30 mouse cellular contexts compared by ENCODE assay signal in the genomic region with DNA sequence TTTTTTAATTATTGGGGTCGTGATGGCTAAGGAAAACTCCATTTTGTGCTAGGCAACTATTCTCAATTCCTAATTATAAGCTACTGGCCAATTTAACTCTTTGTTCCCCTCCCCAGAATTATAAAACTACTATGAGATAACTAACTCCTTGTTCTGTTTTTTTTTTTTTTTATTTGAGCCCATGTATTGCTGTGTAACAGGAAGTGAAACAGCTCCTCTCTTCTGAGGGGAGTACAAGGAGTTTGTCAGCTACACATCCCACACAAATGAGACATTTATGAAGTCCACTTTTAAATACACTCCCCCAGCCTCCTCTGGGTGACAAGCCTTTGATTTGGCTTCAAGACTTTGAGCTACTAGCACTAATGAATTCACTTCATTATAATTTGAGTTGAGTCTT. TPM values are rescaled to one million over a fixed set of nuclear protein-coding genes. Genes with fewer than 3 reads are reported as not detected.
DNase-seq lines count a peak whose midpoint lies in the region; ATAC-seq and TF ChIP-seq lines count a peak whose summit lies in the region.
"Had no signal": no experiment of that assay in that cellular context is flagged by ENCODE, and none has a peak within 500 bp of the region (broad histone marks: within the 10 kb centered on the region; RNA-seq: fewer than 3 reads in every experiment).

No protein-coding gene starts in this region.

- TF ChIP-seq POLR2A in CH12.LX (IDR thresholded peaks at IDR 0.05; ENCODE audit: low read depth, low read length), result no peak

- H3K4me3 ChIP-seq in CH12.LX (replicated peaks in 1 of 3; ENCODE audit: low read depth in 2 of 3, low read length in 2 of 3, poor library complexity in 1 of 3), result no peak overlapping the region
- H3K4me3 ChIP-seq: embryonic facial prominence, embryonic 13.5 days; erythroblast, embryonic 14.5 days; forebrain, embryonic 12.5 days; forebrain, embryonic 15.5 days; heart, adult 2 months; heart, embryonic 12.5 days; heart, embryonic 15.5 days; hindbrain, embryonic 10.5 days; hindbrain, embryonic 13.5 days; intestine, embryonic 15.5 days had no signal

- H3K9me3 ChIP-seq in CH12.LX (replicated peaks; ENCODE audit: low read length), result no peaks in the 10 kb centered on the region
- H3K9me3 ChIP-seq: embryonic facial prominence, embryonic 13.5 days; forebrain, embryonic 12.5 days; forebrain, embryonic 15.5 days; heart, embryonic 12.5 days; heart, embryonic 15.5 days; hindbrain, embryonic 10.5 days; hindbrain, embryonic 13.5 days; intestine, embryonic 15.5 days had no signal

- no peaks in the 10 kb centered on the region for H3K27me3 ChIP-seq in CH12.LX (replicated peaks)
- no peaks in the 10 kb centered on the region for H3K27me3 ChIP-seq in splenic B cell, adult 2 months (ENCODE audit: control insufficient read depth, insufficient read depth, low read length, poor library complexity, severe bottlenecking)
- H3K27me3 ChIP-seq: embryonic facial prominence, embryonic 13.5 days; forebrain, embryonic 12.5 days; forebrain, embryonic 15.5 days; heart, embryonic 12.5 days; heart, embryonic 15.5 days; hindbrain, embryonic 13.5 days; intestine, embryonic 15.5 days had no signal

- TF ChIP-seq EP300 in CH12.LX (IDR thresholded peaks at IDR 0.05; ENCODE audit: low read length), result peak; percentile 10; the same call in 1 of the 2 replicates

- no peak for TF ChIP-seq CTCF in CH12.LX (conservative IDR thresholded peaks at IDR 0.05 in 1 of 2, IDR thresholded peaks at IDR 0.05 in 1 of 2; ENCODE audit: low read depth in 2 of 2, low read length in 2 of 2)

- peak; percentile 64; the same call in 1 of the 2 replicates for ATAC-seq in common myeloid progenitor, adult 5-6 weeks (replicated peaks; ENCODE audit: low read depth, poor library complexity, severe bottlenecking)
- ATAC-seq in megakaryocyte, adult 5-6 weeks (ENCODE audit: poor library complexity, severe bottlenecking), result peak; percentile 58
- ATAC-seq: activated CD4-positive, CD25-positive, alpha-beta regulatory T cell, adult 4 months; forebrain, embryonic 15.5 days; hindbrain, embryonic 16.5 days; intestine, embryonic 15.5 days had no signal

- no peak for TF ChIP-seq RAD21 in CH12.LX (IDR thresholded peaks at IDR 0.05; ENCODE audit: low read depth, low read length)

- peak; percentile 17 for DNase-seq in CH12.LX (ENCODE audit: extremely low read depth)
- peak; percentile 51 for DNase-seq in splenic B cell, adult 2 months (ENCODE audit: low read depth, low spot score)
- DNase-seq in layer of hippocampus, postnatal 25 days (ENCODE audit: extremely low spot score in 1 of 2, low spot score in 1 of 2), result no peak
- no peak for DNase-seq in heart, adult 8-10 months (ENCODE audit: low spot score)
- DNase-seq in retina, postnatal 1 day, result no peak
- DNase-seq: adrenal gland, adult 8-10 months; adrenal gland, postnatal 25 days; cerebellum, adult 18-20 months; cerebellum, adult 9-10 months; cerebellum, postnatal 14 days; gastrocnemius, postnatal 25 days; heart, adult 2 months; heart, postnatal 10 days; heart, postnatal 36 days had no signal

- no peak overlapping the region for H3K4me2 ChIP-seq in CH12.LX (ENCODE audit: insufficient read depth, low read depth, poor library complexity, severe bottlenecking)
- H3K4me2 ChIP-seq: embryonic facial prominence, embryonic 13.5 days; forebrain, embryonic 12.5 days; forebrain, embryonic 15.5 days; heart, embryonic 12.5 days; heart, embryonic 15.5 days; hindbrain, embryonic 13.5 days; intestine, embryonic 15.5 days had no signal

- H3K4me1 ChIP-seq in CH12.LX (ENCODE audit: control insufficient read depth in 1 of 2, insufficient read depth in 2 of 2), result peaks cover 0 to 22% of the 10 kb centered on the region in 2 experiments; a peak in 2 of 4 replicates
- H3K4me1 ChIP-seq: embryonic facial prominence, embryonic 13.5 days; forebrain, embryonic 12.5 days; forebrain, embryonic 15.5 days; heart, embryonic 12.5 days; heart, embryonic 15.5 days; hindbrain, embryonic 10.5 days; hindbrain, embryonic 13.5 days; intestine, embryonic 15.5 days had no signal

- no peak overlapping the region for H3K9ac ChIP-seq in CH12.LX (ENCODE audit: insufficient read depth, low read depth)
- H3K9ac ChIP-seq: embryonic facial prominence, embryonic 13.5 days; forebrain, embryonic 12.5 days; forebrain, embryonic 15.5 days; heart, embryonic 12.5 days; heart, embryonic 15.5 days; hindbrain, embryonic 13.5 days; intestine, embryonic 15.5 days had no signal

- H3K79me2 ChIP-seq in CH12.LX (replicated peaks; ENCODE audit: control insufficient read depth, extremely low read depth, insufficient read depth, poor library complexity, severe bottlenecking), result no peaks in the 10 kb centered on the region

- in situ Hi-C loops in CH12.LX (cut with MboI; ENCODE audit: low pct_ligation_motif_present, low pct_unique_long_range_greater_than_20kb, low sequenced_read_pairs), result no loop called here

- dilution Hi-C loops in CH12.LX (cut with MboI; ENCODE audit: extremely low pct_ligation_motif_present, extremely low pct_unique_long_range_greater_than_20kb, low sequenced_read_pairs), result no loop called here

- H3K36me3 ChIP-seq in CH12.LX (replicated peaks in 1 of 2; ENCODE audit: control insufficient read depth in 1 of 2, insufficient read depth in 1 of 2, low read length in 1 of 2), result no peaks in the 10 kb centered on the region
- no peaks in the 10 kb centered on the region for H3K36me3 ChIP-seq in splenic B cell, adult 2 months (ENCODE audit: control insufficient read depth, insufficient read depth, low read length, poor library complexity, severe bottlenecking)
- H3K36me3 ChIP-seq: embryonic facial prominence, embryonic 13.5 days; forebrain, embryonic 12.5 days; forebrain, embryonic 15.5 days; G1E; heart, embryonic 12.5 days; heart, embryonic 15.5 days; hindbrain, embryonic 10.5 days; hindbrain, embryonic 13.5 days; intestine, embryonic 15.5 days had no signal

- no peak overlapping the region for H3K27ac ChIP-seq in CH12.LX (ENCODE audit: insufficient read depth, low read depth)
- H3K27ac ChIP-seq: embryonic facial prominence, embryonic 13.5 days; forebrain, embryonic 12.5 days; forebrain, embryonic 15.5 days; heart, adult 2 months; heart, embryonic 15.5 days; hindbrain, embryonic 10.5 days; hindbrain, embryonic 13.5 days; intestine, embryonic 15.5 days had no signal

TF ChIP-seq in CH12.LX, 34 proteins besides CTCF, POLR2A, EP300 and RAD21:
- TF ChIP-seq ZKSCAN1 (IDR thresholded peaks at IDR 0.05; ENCODE audit: borderline replicate concordance, low read depth, low read length), result no peak
- TF ChIP-seq JUN (IDR thresholded peaks at IDR 0.05; ENCODE audit: insufficient read depth, low read depth, low read length), result no peak
- peak; percentile 87 for TF ChIP-seq ZNF384 (IDR thresholded peaks at IDR 0.05; ENCODE audit: low read depth, low read length)
- no peak for TF ChIP-seq RCOR1 (conservative IDR thresholded peaks at IDR 0.05; ENCODE audit: low read depth, low read length)
- TF ChIP-seq GABPA (IDR thresholded peaks at IDR 0.05; ENCODE audit: insufficient replicate concordance, low read depth, low read length), result no peak

RNA-seq across cellular contexts. Expression of gene Trim30c, which starts 2.1 kb away (rescaled TPM):
- total RNA-seq in CH12.LX (2012; rRNA removed) (not detected in 2 replicates), CH12.LX (2014; rRNA removed) (0.12 TPM in 1 of 2 replicates, not detected in the other)
- polyA plus RNA-seq in CH12.LX (2012; ENCODE audit: insufficient read length, low read depth), result 0.18 TPM in 1 of 2 replicates, not detected in the other
- 0.27 and 1.5 TPM in 2 replicates for total RNA-seq in common myeloid progenitor, adult 5-6 weeks (2017)
- 2.0 and 2.8 TPM in 2 replicates for total RNA-seq in megakaryocyte, adult 5-6 weeks (2015)
- total RNA-seq in megakaryocyte, adult 5-6 weeks (2017), result 3.9 and 5.7 TPM in 2 replicates
- total RNA-seq in layer of hippocampus, postnatal 25 days (2021), result not detected
- total RNA-seq in heart, adult 8-10 months (2022), result under 1 TPM in 1 of 4 experiments, not detected in 3; 0.34 TPM
- total RNA-seq: adrenal gland, postnatal 25 days; G1E; gastrocnemius, adult 8-10 months; gastrocnemius, postnatal 25 days; heart, postnatal 10 days had no signal
- polyA plus RNA-seq: brain, embryonic 14.5 days; erythroblast, embryonic 14.5 days; forebrain, embryonic 12.5 days; forebrain, embryonic 15.5 days; G1E; heart, embryonic 12.5 days; hindbrain, embryonic 10.5 days; hindbrain, embryonic 13.5 days had no signal

RNA-seq across cellular contexts. Expression of gene Trim30b, which starts 28.8 kb away (rescaled TPM):
- total RNA-seq in CH12.LX (2012; rRNA removed) (0.97 and 1.1 TPM in 2 replicates), CH12.LX (2014; rRNA removed) (4.4 and 5.6 TPM in 2 replicates)
- 4.6 and 5.3 TPM in 2 replicates for polyA plus RNA-seq in CH12.LX (2012; ENCODE audit: insufficient read length, low read depth)
- total RNA-seq in common myeloid progenitor, adult 5-6 weeks (2017), result 0.53 and 1.6 TPM in 2 replicates
- 20.5 and 28.5 TPM in 2 replicates for total RNA-seq in megakaryocyte, adult 5-6 weeks (2015)
- 18.2 and 23.0 TPM in 2 replicates for total RNA-seq in megakaryocyte, adult 5-6 weeks (2017)
- not detected for total RNA-seq in layer of hippocampus, postnatal 25 days (2021)
- under 1 TPM in 1 of 4 experiments, not detected in 3; 0.23 TPM for total RNA-seq in heart, adult 8-10 months (2022)
- total RNA-seq: gastrocnemius, adult 8-10 months; gastrocnemius, postnatal 25 days; heart, postnatal 10 days had no signal
- polyA plus RNA-seq: embryonic facial prominence, embryonic 13.5 days; erythroblast, embryonic 14.5 days; forebrain, embryonic 12.5 days; forebrain, embryonic 15.5 days; G1E; heart, embryonic 12.5 days; hindbrain, embryonic 10.5 days; hindbrain, embryonic 13.5 days; hindbrain, embryonic 16.5 days had no signal

RNA-seq across cellular contexts. Expression of gene Trim12c, which starts 45.3 kb away (rescaled TPM):
- 8.1 and 9.9 TPM in 2 replicates for total RNA-seq in CH12.LX (2012; rRNA removed)
- total RNA-seq in CH12.LX (2014; rRNA removed), result 17.7 and 19.1 TPM in 2 replicates
- polyA plus RNA-seq in CH12.LX (2012; ENCODE audit: insufficient read length, low read depth), result 16.7 and 17.7 TPM in 2 replicates
- 25.4 and 31.8 TPM in 2 replicates for total RNA-seq in common myeloid progenitor, adult 5-6 weeks (2017)
- total RNA-seq in megakaryocyte, adult 5-6 weeks (2015), result 32.5 and 36.4 TPM in 2 replicates
- 51.5 and 51.8 TPM in 2 replicates for total RNA-seq in megakaryocyte, adult 5-6 weeks (2017)
- total RNA-seq in layer of hippocampus, postnatal 25 days (2021), result 1 to 10 TPM; 1.2 to 2.1 TPM
- total RNA-seq in heart, adult 8-10 months (2022), result 1 to 10 TPM; 3.6 to 5.8 (median 5.0) TPM

Comparison
In these comparisons a context has a peak if more than half of its experiments do, and no peak if none do; other contexts are left out.
1. DNase-seq: peak in CH12.LX (single experiment) and splenic B cell, adult 2 months (single experiment); none in layer of hippocampus, postnatal 25 days (0 of 2), heart, adult 8-10 months (single experiment) and retina, postnatal 1 day (single experiment).